Mouse (Mus musculus) frontal cortex, postnatal 10 days (tissue): ENCODE measurements around the gene Fiz1.

Experiments used
- DNase-seq, 2 experiments: peaks; one replicate each; pipeline ENCODE4 v3.0.0; 2022; ENCODE audit warnings: low spot score in 2 of 2, mixed read lengths in 1 of 2

The Fiz1 gene

GRCm38 (mm10) chr7:4999876-5000275 lies 14.6 kb downstream of the Fiz1 start:
- DNase-seq: no peak

- DNase-seq: no peak
Observed at GRCm38 (mm10) chr7:4996934-4997333, 17.6 kb downstream of the Fiz1 start.

GRCm38 (mm10) chr7:4996003-4996895 lies 18.2 kb downstream of the Fiz1 start, which contains the start of gene Zfp579:
Zfp579 (minus strand) TSS chr7:4996158.
- DNase-seq: peak; percentile 85 to 92

GRCm38 (mm10) chr7:4995268-4996002 lies 19.1 kb downstream of the Fiz1 start:
- DNase-seq: no peak

- no peak for DNase-seq
Observed at GRCm38 (mm10) chr7:4993999-4994788, 20.3 kb downstream of the Fiz1 start.

GRCm38 (mm10) chr7:4993347-4993998 lies 21.0 kb downstream of the Fiz1 start:
- no peak for DNase-seq

- no peak for DNase-seq
Observed at GRCm38 (mm10) chr7:4988250-4988649, 26.2 kb downstream of the Fiz1 start.

GRCm38 (mm10) chr7:4976832-4977231 lies 37.7 kb downstream of the Fiz1 start:
- no peak for DNase-seq

- no peak for DNase-seq
Observed at GRCm38 (mm10) chr7:4975455-4975854, 39.0 kb downstream of the Fiz1 start.

- no peak for DNase-seq
Observed at GRCm38 (mm10) chr7:4972321-4973047, 42.0 kb downstream of the Fiz1 start.

- no peak for DNase-seq
Observed at GRCm38 (mm10) chr7:4971710-4972109, 42.8 kb downstream of the Fiz1 start.

- DNase-seq: no peak
Observed at GRCm38 (mm10) chr7:4971068-4971467, 43.4 kb downstream of the Fiz1 start, which contains the start of gene Sbk3. Sbk3 (minus strand) TSS chr7:4971168.

- no peak for DNase-seq
Observed at GRCm38 (mm10) chr7:4964988-4965387, 49.5 kb downstream of the Fiz1 start.

- DNase-seq: peak; percentile 42 to 76
Observed at GRCm38 (mm10) chr7:4964272-4964671, 50.2 kb downstream of the Fiz1 start, which contains the start of gene Sbk2. Sbk2 (minus strand) TSS chr7:4964406.

- DNase-seq: no peak
Observed at GRCm38 (mm10) chr7:4963527-4963926, 51.0 kb downstream of the Fiz1 start.

- DNase-seq: no peak
Observed at GRCm38 (mm10) chr7:4957361-4957760, 57.1 kb downstream of the Fiz1 start.
